Mouse (Mus musculus) erythroid progenitor cell, adult 5-6 weeks (primary cell): ENCODE data around the gene Fbf1. TPM values are rescaled to one million over a fixed set of nuclear protein-coding genes. Genes with fewer than 3 reads are reported as not detected.

Experiments
- ATAC-seq: replicated peaks from 2 replicates; pipeline ENCODE4 v1.8.0; 2016; ENCODE audit warnings: moderate number of reproducible peaks, mild to moderate bottlenecking, moderate TSS enrichment, inconsistent platforms; ENCODE audit not compliant: poor library complexity, low FRiP score, severe bottlenecking
- total RNA-seq, 2 experiments: library from RNA; stranded (forward) in 1 of 2; stranded (reverse) in 1 of 2; fragments of 150-400 nt in 1 of 2; fragments of 186-747, 209-891 nt in 1 of 2; gene quantifications; 2 replicates each; pipeline versions ENCODE4 v1.2.3 to v1.2.4; 2015 to 2017; ENCODE audit warnings: low replicate concordance in 2 of 2

The Fbf1 gene
- total RNA-seq (2015; ENCODE audit: low replicate concordance) (13.3 and 32.7 TPM in 2 replicates), total RNA-seq (2017; ENCODE audit: low replicate concordance) (12.3 and 27.5 TPM in 2 replicates)

GRCm38 (mm10) chr11:116167884-116168439 lies at the start of gene Fbf1:
Fbf1 (minus strand) TSS chr11:116168166.
- ATAC-seq: peak; percentile 99

DNA sequence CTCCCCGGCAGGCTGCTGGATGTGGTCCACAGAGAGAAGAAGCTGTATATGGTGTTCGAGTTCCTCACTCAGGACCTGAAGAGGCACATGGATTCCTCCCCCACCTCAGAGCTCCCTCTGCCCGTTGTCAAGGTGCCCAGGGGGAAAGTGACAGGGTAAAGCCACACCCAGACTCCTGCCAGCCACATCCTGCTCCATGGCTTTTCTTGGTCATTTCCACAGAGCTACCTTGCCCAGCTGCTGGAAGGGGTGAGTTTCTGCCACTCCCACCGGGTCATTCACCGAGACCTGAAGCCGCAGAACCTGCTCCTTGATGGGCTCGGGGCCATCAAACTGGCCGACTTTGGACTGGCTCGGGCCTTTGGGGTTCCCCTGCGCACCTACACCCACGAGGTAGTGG lies 48.6 kb upstream of the Fbf1 start:
- no peak for ATAC-seq

GRCm38 (mm10) chr11:116215991-116216390 lies 48.0 kb upstream of the Fbf1 start:
- ATAC-seq: no peak

DNA sequence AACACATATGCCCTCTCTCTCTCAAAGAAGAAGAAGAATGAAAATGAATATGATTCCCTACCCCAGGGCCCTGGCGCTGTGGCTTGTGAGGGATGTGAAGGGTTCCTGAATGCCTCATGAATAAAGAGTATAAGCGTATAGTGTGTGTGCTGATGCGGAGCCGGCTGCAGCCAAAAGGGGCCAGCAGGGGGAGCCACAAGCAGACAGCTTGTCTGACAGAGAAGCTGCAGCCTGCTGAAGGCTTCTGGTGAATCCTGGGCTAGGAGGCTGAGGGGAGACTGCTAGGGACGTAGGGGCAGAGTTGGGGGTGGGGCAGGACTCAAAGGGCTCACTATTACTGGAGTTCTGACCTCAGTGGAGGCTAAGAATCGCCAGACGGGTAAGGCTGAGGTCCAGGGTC lies 47.2 kb upstream of the Fbf1 start:
- no peak; the same call in 1 of the 2 replicates for ATAC-seq

GRCm38 (mm10) chr11:116213877-116214510 lies 46.0 kb upstream of the Fbf1 start:
- no peak for ATAC-seq

DNA sequence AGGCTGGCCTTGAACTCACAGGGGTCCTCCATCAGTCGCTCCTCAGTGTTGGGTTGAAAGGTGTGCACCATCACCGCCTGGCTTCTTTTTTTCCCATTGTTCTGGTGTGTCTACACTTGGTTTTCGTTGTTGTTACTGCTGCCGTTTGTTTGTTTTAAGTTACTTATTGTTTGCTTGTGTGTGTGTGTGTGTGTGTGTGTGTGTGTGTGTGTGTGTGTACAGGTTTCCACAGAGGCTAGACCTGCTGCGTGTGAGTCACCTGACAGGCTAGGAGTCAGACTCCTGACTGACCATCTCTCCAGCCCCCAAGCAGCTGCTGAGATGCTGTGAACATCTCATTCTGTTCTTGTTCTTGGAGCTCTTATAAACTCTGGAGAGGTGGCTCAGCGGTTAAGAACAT lies 44.9 kb upstream of the Fbf1 start:
- ATAC-seq: no peak

- ATAC-seq: no peak
Observed at GRCm38 (mm10) chr11:116210696-116211095, 42.7 kb upstream of the Fbf1 start.

GRCm38 (mm10) chr11:116209257-116209656 lies 41.3 kb upstream of the Fbf1 start:
- ATAC-seq: no peak

DNA sequence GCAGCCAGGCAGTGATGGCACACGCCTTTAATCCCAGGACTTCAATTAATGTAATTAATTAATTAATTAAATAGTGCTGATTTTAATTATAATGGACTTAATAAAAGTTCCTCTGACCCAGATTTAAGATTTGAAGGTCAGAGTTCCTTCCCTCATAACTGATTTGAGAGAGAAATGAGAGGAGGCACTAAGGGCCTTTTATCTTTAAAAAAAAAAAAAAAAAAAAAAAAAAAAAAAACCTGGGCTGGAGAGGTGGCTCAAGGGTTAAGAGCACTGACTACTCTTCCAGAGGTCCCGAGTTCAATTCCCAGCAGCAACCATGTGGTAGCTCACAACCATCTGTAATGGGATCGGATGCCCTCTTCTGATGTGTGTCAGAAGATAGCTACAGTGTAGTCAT lies 40.7 kb upstream of the Fbf1 start:
- ATAC-seq: no peak

GRCm38 (mm10) chr11:116206678-116207077 lies 38.7 kb upstream of the Fbf1 start:
- ATAC-seq: no peak

GRCm38 (mm10) chr11:116203150-116203549 lies 35.2 kb upstream of the Fbf1 start:
- no peak for ATAC-seq

GRCm38 (mm10) chr11:116201151-116201550 lies 33.2 kb upstream of the Fbf1 start:
- no peak for ATAC-seq

- peak; percentile 88 for ATAC-seq
Observed at GRCm38 (mm10) chr11:116198639-116199531, 30.9 kb upstream of the Fbf1 start, which contains the start of the genes Ten1 and Acox1. Ten1 (plus strand) TSS chr11:116198855. Acox1 (minus strand) TSS chr11:116199045.

DNA sequence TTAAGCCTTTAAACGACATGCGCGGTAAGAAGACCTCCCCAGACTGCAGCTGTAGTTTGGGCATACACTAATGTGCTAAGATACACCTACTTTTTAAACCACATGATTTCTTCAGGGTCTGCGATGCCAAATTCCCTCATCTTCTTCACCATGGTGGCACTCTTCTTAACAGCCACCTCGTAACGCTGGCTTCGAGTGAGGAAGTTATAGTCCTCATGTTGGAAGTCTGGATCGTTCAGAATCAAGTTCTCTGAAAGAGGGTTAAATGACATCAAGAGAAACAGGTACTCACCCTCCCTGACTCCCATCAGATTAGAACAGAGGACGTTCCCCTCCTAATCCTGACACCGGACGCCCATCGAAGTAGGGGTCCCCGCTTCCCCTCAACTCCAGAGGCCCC lies 30.2 kb upstream of the Fbf1 start:
- ATAC-seq: peak; percentile 46

DNA sequence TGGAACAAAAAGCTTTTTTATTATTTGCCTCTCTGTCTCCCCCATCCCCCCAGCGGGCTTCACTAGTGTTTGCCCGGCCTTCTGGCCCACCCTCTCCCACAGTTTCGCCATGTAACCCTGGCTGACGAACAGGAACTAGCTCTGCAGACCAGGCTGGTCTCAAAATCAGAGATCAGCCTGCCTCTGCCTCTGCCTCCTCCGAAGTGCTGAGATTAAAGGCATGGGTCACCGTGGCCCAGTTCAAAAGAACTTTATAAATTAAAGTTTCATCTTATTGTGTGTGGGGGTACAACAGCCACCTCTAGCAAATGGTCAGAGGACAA lies 29.6 kb upstream of the Fbf1 start:
- no peak for ATAC-seq

DNA sequence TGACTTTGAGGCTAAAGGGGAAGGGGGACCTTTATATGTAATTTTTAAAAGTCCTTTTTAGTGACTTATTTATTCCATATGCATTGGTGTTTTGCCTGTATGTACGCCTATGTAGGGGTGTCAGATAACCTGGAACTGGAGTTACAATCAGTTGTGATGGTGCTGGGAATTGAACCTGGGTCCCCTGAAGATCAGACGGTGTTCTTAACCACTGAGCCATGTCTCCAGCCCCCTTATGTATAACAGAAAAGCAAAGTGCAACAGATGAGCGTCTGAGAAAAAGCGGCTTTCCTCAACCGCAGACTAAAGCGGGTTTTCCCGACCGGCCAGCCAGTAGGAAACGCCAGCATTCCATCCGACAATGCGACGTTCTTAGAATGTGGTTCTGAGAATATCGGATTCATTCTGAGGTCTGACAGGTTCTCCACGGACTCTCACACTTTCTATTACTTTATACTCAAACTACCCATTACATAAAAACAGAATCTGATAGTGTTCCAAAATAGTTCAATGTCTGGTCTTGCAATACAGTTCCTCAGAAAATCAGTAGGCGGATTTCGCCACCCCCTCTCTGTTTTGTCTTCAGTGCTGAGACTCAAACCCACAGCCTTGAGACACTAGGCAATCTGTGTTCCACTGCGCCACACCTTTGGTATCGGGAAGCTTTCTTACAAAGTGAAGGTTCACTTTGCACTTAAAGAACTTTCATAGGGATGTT lies 29.1 kb upstream of the Fbf1 start:
- no peak for ATAC-seq

- no peak for ATAC-seq
Observed at GRCm38 (mm10) chr11:116196336-116196735, 28.4 kb upstream of the Fbf1 start.

DNA sequence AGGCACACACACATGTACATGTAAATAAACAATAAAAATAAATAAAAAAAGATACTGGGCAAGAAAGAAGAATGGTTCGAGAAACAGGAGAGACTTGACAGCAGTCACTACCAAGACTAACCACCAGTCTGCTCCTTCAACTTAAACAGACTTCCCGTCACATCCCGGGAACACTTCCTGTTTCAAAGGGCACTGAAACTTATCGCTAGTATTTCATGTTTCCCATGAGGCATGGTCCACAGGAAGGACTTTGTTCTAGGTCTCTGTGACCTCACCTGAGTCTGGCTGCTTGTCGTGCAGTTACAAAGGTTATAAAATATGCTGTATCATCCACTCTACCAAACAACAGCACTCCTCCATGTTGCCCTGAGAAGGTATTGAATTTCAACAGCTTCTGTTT lies 27.3 kb upstream of the Fbf1 start:
- ATAC-seq: no peak

GRCm38 (mm10) chr11:116194619-116195018 lies 26.7 kb upstream of the Fbf1 start:
- no peak for ATAC-seq

GRCm38 (mm10) chr11:116187226-116187930 lies 19.4 kb upstream of the Fbf1 start:
- ATAC-seq: no peak
